Mouse (Mus musculus) E14TG2a.4 (cell line): ENCODE data around the gene Slc22a22.

Experiments
- CTCF ChIP-seq: conservative IDR thresholded peaks from 2 replicates; pipeline ENCODE4 v1.5.1; 2014; ENCODE audit warnings: low read length
- POU5F1 ChIP-seq: IDR thresholded peaks from 2 replicates; pipeline ENCODE4 v1.6.1; 2014; ENCODE audit warnings: low read length, borderline replicate concordance

- no peak for TF ChIP-seq CTCF
- TF ChIP-seq POU5F1 = no peak
These were observed 159.4 kb downstream of the Slc22a22 start for GRCm38 (mm10) chr15:57318001-57318400.
